Mouse (Mus musculus): ENCODE measurements around the gene Cars2.
"Not testable (repeated sequence)": the region's sequence is repeated elsewhere in the genome, so short reads cannot be mapped to it uniquely, and the experiment has no call there.

The Cars2 gene

DNA sequence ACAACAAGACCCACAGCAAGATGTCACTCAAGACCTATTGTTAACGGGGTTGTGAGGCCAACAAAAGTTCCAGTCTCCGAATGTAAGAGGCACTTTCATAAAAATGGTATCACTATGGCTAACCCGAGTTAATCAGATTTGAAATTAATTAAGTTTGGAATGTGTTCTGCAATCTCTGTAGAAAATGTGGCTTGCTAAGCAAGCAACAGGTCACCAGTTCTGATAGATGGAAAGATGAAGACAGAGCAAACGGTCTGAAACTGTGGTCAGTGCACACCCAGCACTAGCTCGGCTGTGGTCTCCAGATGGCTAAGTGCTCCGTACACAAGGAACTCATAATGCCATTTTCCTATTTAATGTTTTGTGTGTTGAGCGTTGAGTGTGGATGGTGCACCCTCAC lies 79.9 kb downstream of the Cars2 start:
- DNase-seq, result no peak

DNA sequence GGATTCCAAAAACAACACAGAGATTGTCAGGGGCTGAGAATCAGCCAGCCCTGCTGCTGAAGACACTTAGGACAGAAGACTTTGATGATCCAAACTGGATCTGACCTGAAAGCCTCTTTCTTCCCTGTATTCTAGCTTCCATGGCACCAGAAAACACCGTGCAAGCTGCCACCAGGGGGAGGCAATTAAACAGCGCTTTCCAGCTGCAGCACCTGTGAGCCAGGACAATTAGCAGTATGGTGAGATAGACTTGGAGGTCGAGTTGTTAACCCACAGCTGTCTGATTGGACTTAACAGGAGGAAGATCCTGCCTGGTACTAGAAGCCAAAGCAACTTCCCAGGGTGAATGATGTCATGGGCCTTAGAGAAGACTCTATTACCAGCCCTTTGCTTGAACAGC lies 81.5 kb downstream of the Cars2 start:
- peak; percentile 80 for DNase-seq

DNA sequence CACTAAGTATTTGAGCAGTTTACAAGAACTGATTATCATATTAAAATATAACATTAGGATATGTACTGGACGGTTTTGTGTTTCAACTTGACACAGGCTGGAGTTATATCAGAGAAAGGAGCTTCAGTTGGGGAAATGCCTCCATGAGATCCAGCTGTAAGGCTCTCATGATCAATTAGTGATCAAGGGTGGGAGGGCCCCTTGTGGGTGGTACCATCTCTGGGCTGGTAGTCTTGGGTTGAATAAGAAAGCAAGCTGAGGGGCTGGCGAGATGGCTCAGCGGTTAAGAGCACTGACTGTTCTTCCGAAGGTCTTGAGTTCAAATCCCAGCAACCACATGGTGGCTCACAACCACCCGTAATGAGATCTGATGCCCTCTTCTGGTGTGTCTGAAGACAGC lies 84.1 kb downstream of the Cars2 start:
- DNase-seq, result not testable (repeated sequence)

DNA sequence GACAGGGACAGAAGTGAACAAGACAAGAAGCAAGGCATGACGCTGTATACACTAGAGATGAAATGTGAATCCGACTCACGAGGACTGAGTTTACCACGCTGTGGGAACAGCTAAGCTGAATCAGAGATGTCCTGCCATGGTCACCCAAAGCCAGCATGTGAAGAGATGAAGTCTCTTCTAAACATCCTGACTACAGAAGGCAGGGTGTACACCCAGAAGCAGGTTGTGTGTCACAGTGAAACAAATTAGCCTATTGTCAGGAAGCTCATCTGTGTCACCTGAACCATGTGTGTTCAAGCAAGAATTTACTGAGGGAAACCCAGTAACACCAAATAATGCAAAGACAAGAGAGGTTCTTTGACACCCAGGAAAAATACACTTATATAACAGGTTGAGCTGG lies 85.0 kb downstream of the Cars2 start:
- no peak for DNase-seq

DNA sequence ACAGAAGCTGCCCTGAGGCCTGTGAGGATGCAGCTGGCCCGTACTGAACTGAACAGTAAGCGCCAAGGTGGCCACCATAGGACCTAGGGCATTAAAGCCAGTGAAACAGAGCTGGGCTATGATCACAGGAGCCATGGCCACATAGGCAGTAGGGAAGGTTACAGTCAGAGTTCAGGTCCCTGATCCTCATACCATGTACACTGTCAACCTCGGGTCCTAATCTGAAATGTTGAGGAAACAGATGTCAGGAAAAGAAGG lies 85.9 kb downstream of the Cars2 start:
- no peak for DNase-seq
